Mouse (Mus musculus) thymus, adult 2 months (tissue): Measurements from ENCODE around the gene 2510002D24Rik. TPM values are rescaled to one million over a fixed set of nuclear protein-coding genes. Genes with fewer than 3 reads are reported as not detected.
A peak's percentile ranks its signal among the peaks of the same experiment; 100 is the strongest.

Experiments used
- DNase-seq: peaks from one replicate; pipeline ENCODE4 v3.0.0; 2021
- H3K27ac ChIP-seq: fragments of 200-500 bp; 2 replicates; pipeline ENCODE4 v1.5.1; 2012; ENCODE audit warnings: low read length, control low read depth; ENCODE audit not compliant: control insufficient read depth, insufficient read depth
- H3K27me3 ChIP-seq: fragments of 200-500 bp; 2 replicates; pipeline ENCODE4 v1.6.1; 2012; ENCODE audit warnings: mild to moderate bottlenecking, low read length, moderate library complexity, mixed read lengths; ENCODE audit not compliant: control insufficient read depth, insufficient read depth
- H3K36me3 ChIP-seq: fragments of 200-500 bp; 2 replicates; pipeline ENCODE4 v1.6.1; 2012; ENCODE audit warnings: mild to moderate bottlenecking, low read length, moderate library complexity; ENCODE audit not compliant: control insufficient read depth, insufficient read depth
- H3K4me1 ChIP-seq: fragments of 200-500 bp; replicated peaks from 2 replicates; pipeline ENCODE4 v1.6.1; 2012; ENCODE audit warnings: low read length; ENCODE audit not compliant: control insufficient read depth, insufficient read depth
- H3K4me3 ChIP-seq: fragments of 200-500 bp; 2 replicates; pipeline ENCODE4 v1.5.1; 2012; ENCODE audit warnings: mild to moderate bottlenecking, low read length, control low read depth, moderate library complexity; ENCODE audit not compliant: control insufficient read depth, insufficient read depth
- CTCF ChIP-seq: fragments of 200-500 bp; IDR thresholded peaks from 2 replicates; pipeline ENCODE4 v1.5.1; 2012; ENCODE audit warnings: mild to moderate bottlenecking, control low read depth, low read length, moderate library complexity, borderline replicate concordance; ENCODE audit not compliant: control insufficient read depth, poor library complexity, insufficient read depth; ENCODE audit errors: extremely low read depth
- POLR2A ChIP-seq: fragments of 200-500 bp; IDR thresholded peaks from 2 replicates; pipeline ENCODE4 v1.6.1; 2012; ENCODE audit warnings: mild to moderate bottlenecking, low read length, control low read depth, moderate library complexity; ENCODE audit not compliant: control insufficient read depth, poor library complexity, insufficient read depth; ENCODE audit errors: extremely low read depth
- WGBS: fragments of 180-500 bp; shearing (Covaris S2); methylation state at CpG from one replicate; pipeline ENCODE4 v1.1.7; 2018; 5-methylcytosine and 5-hydroxymethylcytosine counted together
- polyA plus RNA-seq: library from polyadenylated mRNA; depleted of rRNA; stranded (reverse); fragments of >200 nt; gene quantifications from 2 replicates; pipeline ENCODE4 v1.2.3, GENCODE M21; 2012; rRNA removed

Gene 2510002D24Rik
- polyA plus RNA-seq, 1 experiment = 78.3 TPM

DNA sequence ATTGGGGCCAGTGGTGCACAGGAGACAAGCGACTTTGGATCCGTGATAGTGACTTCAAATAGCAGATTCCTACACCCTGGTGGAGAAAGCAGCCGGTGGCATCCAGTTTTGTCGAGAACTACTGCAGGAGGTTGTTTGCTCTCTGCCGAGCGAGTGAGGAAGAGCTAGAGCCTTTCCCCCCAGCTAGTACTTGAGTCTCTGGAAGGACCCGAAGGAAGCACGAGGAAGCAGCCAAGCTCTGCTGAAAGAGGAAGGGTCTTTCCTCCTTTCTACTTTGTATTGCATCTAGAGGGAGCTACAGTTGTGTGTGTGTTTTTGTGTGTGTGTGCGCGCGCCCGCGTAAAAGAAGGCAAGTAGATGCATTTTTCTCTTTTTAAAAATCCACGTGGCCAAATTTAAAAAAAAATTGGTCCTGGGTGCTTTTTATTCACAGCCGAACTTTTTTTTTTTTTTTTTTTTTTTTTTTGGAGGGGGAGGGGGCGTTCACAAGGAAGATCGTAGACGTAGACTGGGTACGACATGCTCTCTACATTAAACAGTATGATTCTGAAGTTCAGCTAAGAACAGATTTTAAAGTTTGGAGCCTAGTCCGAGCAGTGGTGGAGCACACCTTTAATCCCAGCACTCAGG lies 41.8 kb downstream of the 2510002D24Rik start:
- Histone ChIP-seq H3K36me3 (peaks cover 2% of the 10 kb centered on the region; the same call in 1 of the 2 replicates), H3K27ac (peak overlapping the region; percentile 59), H3K4me3 (peak overlapping the region; percentile 80), H3K27me3 (no peaks in the 10 kb centered on the region), H3K4me1 (peaks cover 7% of the 10 kb centered on the region)
- WGBS = 16% methylated on average over 20 of the region's 20 CpGs
- no peak for DNase-seq
- TF ChIP-seq POLR2A (no peak), CTCF (no peak)

DNA sequence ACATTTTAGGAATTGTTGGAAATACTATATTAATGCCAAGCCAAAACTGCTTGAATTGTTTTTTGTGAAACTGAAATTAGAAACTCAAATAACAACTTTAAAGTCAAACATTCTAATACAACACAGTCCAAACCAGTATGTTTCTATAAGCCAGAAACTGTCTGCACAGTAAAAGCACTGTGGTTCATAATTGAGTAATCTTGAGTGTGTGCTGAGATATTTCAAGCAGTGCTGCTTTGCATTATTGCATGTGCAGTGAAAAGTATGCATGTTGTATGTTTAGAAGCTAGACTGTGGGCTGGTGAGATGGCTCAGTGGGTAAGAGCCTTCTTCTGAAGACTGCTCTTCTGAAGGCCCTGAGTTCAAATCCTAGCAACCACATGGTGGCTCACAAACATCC lies 47.7 kb downstream of the 2510002D24Rik start:
- Histone ChIP-seq H3K4me3 (no peak overlapping the region), H3K4me1 (no peaks in the 10 kb centered on the region), H3K36me3 (0 out of 2 replicates have a peak, but pooled peaks cover 4% of the 10 kb centered on the region), H3K27ac (no peak overlapping the region), H3K27me3 (no peaks in the 10 kb centered on the region)
- DNase-seq = no peak
- TF ChIP-seq CTCF (no peak), POLR2A (no peak)

Other genes with a start within 250 kb of the 2510002D24Rik start
- gene Tbx1, start 245.9 kb upstream of the 2510002D24Rik start, polyA plus RNA-seq = 0.49 and 1.4 TPM in 2 replicates
- 1.1 TPM in 2 replicates for gene Gp1bb, start 214.2 kb upstream of the 2510002D24Rik start, polyA plus RNA-seq
- 0.88 and 0.93 TPM in 2 replicates for gene Gm49601, start 210.2 kb upstream of the 2510002D24Rik start, polyA plus RNA-seq
- gene Sept5, start 206.6 kb upstream of the 2510002D24Rik start, polyA plus RNA-seq = 2.4 and 3.6 TPM in 2 replicates
- gene Cldn5, start 59.7 kb upstream of the 2510002D24Rik start, polyA plus RNA-seq = 12.2 and 15.2 TPM in 2 replicates
- 45.5 and 47.3 TPM in 2 replicates for gene Ufd1, start 24.8 kb upstream of the 2510002D24Rik start, polyA plus RNA-seq
- 67.6 and 80.8 TPM in 2 replicates for gene Cdc45, start 24.6 kb upstream of the 2510002D24Rik start, polyA plus RNA-seq
- not detected in 2 replicates for gene Gm28539, start within 50 bp of the 2510002D24Rik start, polyA plus RNA-seq
- gene Mrpl40, start 40.3 kb downstream of the 2510002D24Rik start, polyA plus RNA-seq = 14.2 and 15.6 TPM in 2 replicates
- gene Hira, start 40.5 kb downstream of the 2510002D24Rik start, polyA plus RNA-seq = 124 and 125 TPM in 2 replicates